Mouse (Mus musculus) stomach, embryonic 16.5 days (tissue): ENCODE measurements around the gene Ajm1. TPM values are rescaled to one million over a fixed set of nuclear protein-coding genes. Genes with fewer than 3 reads are reported as not detected.
A peak's percentile ranks its signal among the peaks of the same experiment; 100 is the strongest.

Source experiments
- ATAC-seq: fragments of 200-750 bp; cut with Nextera tagmentation; 2 replicates; pipeline ENCODE4 v1.8.0; 2017; ENCODE audit warnings: moderate number of reproducible peaks, moderate TSS enrichment; ENCODE audit not compliant: insufficient read depth, low FRiP score
- H3K27ac ChIP-seq: fragments of 300-500 bp; sonication (generic); 2 replicates; pipeline ENCODE4 v1.5.1; 2014; ENCODE audit warnings: low read length
- H3K27me3 ChIP-seq: fragments of 300-500 bp; sonication (generic); 2 replicates; pipeline ENCODE4 v1.6.1; 2014; ENCODE audit warnings: low read length, control low read depth, mixed read lengths; ENCODE audit not compliant: control insufficient read depth, insufficient read depth
- H3K36me3 ChIP-seq: fragments of 300-500 bp; sonication (generic); 2 replicates; pipeline ENCODE4 v1.6.1; 2014; ENCODE audit warnings: low read length; ENCODE audit not compliant: control insufficient read depth, insufficient read depth
- H3K4me1 ChIP-seq: fragments of 300-500 bp; sonication (generic); 2 replicates; pipeline ENCODE4 v1.6.1; 2014; ENCODE audit warnings: low read length, control low read depth, mixed read lengths; ENCODE audit not compliant: control insufficient read depth, insufficient read depth
- H3K4me2 ChIP-seq: fragments of 300-500 bp; sonication (generic); 2 replicates; pipeline ENCODE4 v1.6.1; 2014; ENCODE audit warnings: low read depth, low read length, mixed read lengths
- H3K4me3 ChIP-seq: fragments of 300-500 bp; sonication (generic); replicated peaks from 2 replicates; pipeline ENCODE4 v1.5.1; 2014; ENCODE audit warnings: mild to moderate bottlenecking, low read length
- H3K9ac ChIP-seq: fragments of 300-500 bp; sonication (generic); 2 replicates; pipeline ENCODE4 v1.6.1; 2014; ENCODE audit warnings: low read length
- H3K9me3 ChIP-seq: fragments of 300-500 bp; sonication (generic); replicated peaks from 2 replicates; pipeline ENCODE4 v1.6.1; 2016; ENCODE audit warnings: low read length, control low read depth; ENCODE audit not compliant: control insufficient read depth
- WGBS: fragments of 180-500 bp; shearing (Covaris S2); extraction: QIAGEN DNeasy Blood & Tissue Kit; methylation state at CpG from one replicate; pipeline ENCODE4 v1.1.7; 2014; 5-methylcytosine and 5-hydroxymethylcytosine counted together
- polyA plus RNA-seq: library from polyadenylated mRNA; unstranded; fragments of >200 nt; fragmentation: Nextera tagmentation; extraction: Ambion mirVana; gene quantifications from 2 replicates; pipeline ENCODE4 v1.2.1, GENCODE M21; 2015

Gene Ajm1
- polyA plus RNA-seq, 1 experiment from 2014 or later: 0.94 TPM

GRCm38 (mm10) chr2:25608671-25609070 is 27.1 kb upstream of the Ajm1 start:
- ATAC-seq: peak; percentile 35; the same call in 1 of the 2 replicates
- Histone ChIP-seq H3K9ac (peak overlapping the region; percentile 96), H3K9me3 (no peaks in the 10 kb centered on the region), H3K27me3 (no peaks in the 10 kb centered on the region), H3K4me1 (peaks cover 20% of the 10 kb centered on the region), H3K4me3 (peak overlapping the region; percentile 99), H3K4me2 (peak overlapping the region; percentile 73), H3K27ac (peak overlapping the region; percentile 93), H3K36me3 (no peaks in the 10 kb centered on the region)
- WGBS: 51% methylated on average over 10 of the region's 10 CpGs

- peak within 1 kb of the TSS; percentile 99 for H3K4me3 ChIP-seq
- peak within 1 kb of the TSS; percentile 73 for H3K4me2 ChIP-seq
- ATAC-seq: peak; percentile 94
- peak within 1 kb of the TSS; percentile 93 for H3K27ac ChIP-seq
- H3K9ac ChIP-seq: peak within 1 kb of the TSS; percentile 96
- no peaks in the 10 kb centered on the region for H3K36me3 ChIP-seq
- no peaks in the 10 kb centered on the region for H3K27me3 ChIP-seq
- H3K4me1 ChIP-seq: peaks cover 20% of the 10 kb centered on the region
- WGBS: under 1% methylated on average over 80 of the region's 80 CpGs
- H3K9me3 ChIP-seq: no peaks in the 10 kb centered on the region
Measured at GRCm38 (mm10) chr2:25607761-25608622, 26.4 kb upstream of the Ajm1 start, which contains the start of gene Rabl6. TSS of gene Rabl6 (minus strand) at chr2:25608521.

GRCm38 (mm10) chr2:25602526-25602925 is 21.0 kb upstream of the Ajm1 start:
- no peak for ATAC-seq
- Histone ChIP-seq H3K4me3 (no peak overlapping the region), H3K27me3 (no peaks in the 10 kb centered on the region), H3K4me2 (no peak overlapping the region), H3K36me3 (peaks cover 18% of the 10 kb centered on the region), H3K27ac (no peak overlapping the region), H3K4me1 (peaks cover 15% of the 10 kb centered on the region), H3K9me3 (no peaks in the 10 kb centered on the region), H3K9ac (no peak overlapping the region)
- 91% methylated on average over 5 of the region's 5 CpGs for WGBS

GRCm38 (mm10) chr2:25600037-25600436 is 18.5 kb upstream of the Ajm1 start:
- H3K36me3 ChIP-seq: peaks cover 18% of the 10 kb centered on the region
- 81% methylated on average over 2 of the region's 2 CpGs for WGBS

GRCm38 (mm10) chr2:25598749-25599148 is 17.2 kb upstream of the Ajm1 start:
- Histone ChIP-seq H3K9me3 (no peaks in the 10 kb centered on the region), H3K36me3 (peaks cover 18% of the 10 kb centered on the region), H3K27ac (no peak overlapping the region), H3K4me2 (no peak overlapping the region), H3K27me3 (no peaks in the 10 kb centered on the region), H3K4me3 (no peak overlapping the region), H3K4me1 (no peaks in the 10 kb centered on the region), H3K9ac (no peak overlapping the region)
- WGBS: 88% methylated on average over 1 of the region's 1 CpGs
- ATAC-seq: no peak

More at GRCm38 (mm10) chr2:25600037-25600436, 18.5 kb upstream of the Ajm1 start:
- no peaks in the 10 kb centered on the region for H3K4me1 ChIP-seq
- no peak overlapping the region for H3K4me3 ChIP-seq
- H3K4me2 ChIP-seq: no peak overlapping the region
- no peaks in the 10 kb centered on the region for H3K9me3 ChIP-seq
- ATAC-seq: no peak
- no peak overlapping the region for H3K27ac ChIP-seq
- H3K9ac ChIP-seq: no peak overlapping the region
- H3K27me3 ChIP-seq: no peaks in the 10 kb centered on the region

GRCm38 (mm10) chr2:25596765-25597510 is 15.4 kb upstream of the Ajm1 start:
- no peak for ATAC-seq
- WGBS: 95% methylated on average over 5 of the region's 5 CpGs
- H3K27ac ChIP-seq: no peak overlapping the region
- H3K9ac ChIP-seq: no peak overlapping the region
- no peak overlapping the region for H3K4me3 ChIP-seq
- no peaks in the 10 kb centered on the region for H3K9me3 ChIP-seq
- peaks cover 24% of the 10 kb centered on the region for H3K36me3 ChIP-seq
- H3K4me2 ChIP-seq: no peak overlapping the region
- no peaks in the 10 kb centered on the region for H3K4me1 ChIP-seq
- no peaks in the 10 kb centered on the region for H3K27me3 ChIP-seq

GRCm38 (mm10) chr2:25591863-25592262 is 10.3 kb upstream of the Ajm1 start:
- Histone ChIP-seq H3K36me3 (peaks cover 5% of the 10 kb centered on the region), H3K4me1 (no peaks in the 10 kb centered on the region), H3K9me3 (no peaks in the 10 kb centered on the region), H3K27ac (no peak overlapping the region), H3K9ac (no peak overlapping the region), H3K4me3 (no peak overlapping the region), H3K4me2 (no peak overlapping the region), H3K27me3 (no peaks in the 10 kb centered on the region)
- ATAC-seq: no peak
- WGBS: 76% methylated on average over 2 of the region's 2 CpGs

GRCm38 (mm10) chr2:25588227-25588907 is 6.8 kb upstream of the Ajm1 start:
- H3K9ac ChIP-seq: no peak overlapping the region
- ATAC-seq: no peak
- H3K4me1 ChIP-seq: no peaks in the 10 kb centered on the region
- peaks cover 9% of the 10 kb centered on the region for H3K36me3 ChIP-seq
- WGBS: 92% methylated on average over 8 of the region's 8 CpGs
- no peaks in the 10 kb centered on the region for H3K9me3 ChIP-seq
- H3K4me2 ChIP-seq: no peak overlapping the region
- no peaks in the 10 kb centered on the region for H3K27me3 ChIP-seq
- H3K27ac ChIP-seq: no peak overlapping the region
- H3K4me3 ChIP-seq: no peak overlapping the region
